Mouse (Mus musculus): ENCODE data around the gene Klhl34.
A peak's percentile ranks its signal among the peaks of the same experiment; 100 is the strongest.

Klhl34 gene

GRCm38 (mm10) chrX:157818207-157818920 is at the start of gene Klhl34:
Gene Klhl34, plus strand, starts transcription at chrX:157818435.
- DNase-seq (ENCODE audit: low spot score): peak; percentile 39

- DNase-seq (ENCODE audit: low spot score): no peak
Measured at GRCm38 (mm10) chrX:157801669-157802068, 16.6 kb upstream of the Klhl34 start.

GRCm38 (mm10) chrX:157809721-157810120 is 8.5 kb upstream of the Klhl34 start:
- DNase-seq (ENCODE audit: low spot score): no peak

GRCm38 (mm10) chrX:157817571-157818206 is 546 bp upstream of the Klhl34 start:
- peak; percentile 68 for DNase-seq (ENCODE audit: low spot score)

GRCm38 (mm10) chrX:157818921-157819260 is 656 bp downstream of the Klhl34 start:
- no peak for DNase-seq (ENCODE audit: low spot score)

GRCm38 (mm10) chrX:157829983-157830382 is 11.7 kb downstream of the Klhl34 start:
- no peak for DNase-seq (ENCODE audit: low spot score)
